ENCODE assay signal across 12 mouse cellular contexts in genomic region chr13:49093471-49093891, GRCm38 (mm10). TPM values are rescaled to one million over a fixed set of nuclear protein-coding genes. Genes with fewer than 3 reads are reported as not detected.
DNase-seq lines count a peak whose midpoint lies in the region; ATAC-seq lines count a peak whose summit lies in the region.
"Had no signal": no experiment of that assay in that cellular context is flagged by ENCODE, and none has a peak within 500 bp of the region (broad histone marks: within the 10 kb centered on the region; RNA-seq: fewer than 3 reads in every experiment).

No protein-coding gene starts in this region.

- intact Hi-C loops in heart, postnatal 36 days (cut with DNase I): no loop called here

- no peak for ATAC-seq in CD4-positive, CD25-positive, alpha-beta regulatory T cell, adult 4 months
- ATAC-seq: forebrain, embryonic 14.5 days; Patski had no signal

- peak; percentile 28 for DNase-seq in heart, postnatal 4 days
- no peak for DNase-seq in heart, postnatal 36 days
- peak; percentile 24 for DNase-seq in thymus, postnatal 4 days
- DNase-seq in thymus, postnatal 36 days: no peak
- DNase-seq in cerebellum, adult 9-11 months: peak; percentile 82
- no peak for DNase-seq in right cerebral cortex, adult 2 months (ENCODE audit: low spot score in 2 of 2)
- DNase-seq: adrenal gland, postnatal 10 days; kidney, postnatal 25 days; thymus, adult 18-20 months had no signal

RNA-seq across cellular contexts. Expression of gene Wnk2, which starts 54.3 kb away (rescaled TPM):
- 10 to 100 TPM; 22.3 to 25.0 TPM for total RNA-seq in heart, postnatal 4 days (2021)
- total RNA-seq in heart, postnatal 36 days (2021): 10 to 100 TPM; 75.0 to 77.2 TPM
- not detected for polyA plus RNA-seq in CD4-positive, CD25-positive, alpha-beta regulatory T cell, adult 4 months (2017; shearing (Covaris generic))

Comparison
In these comparisons a context has a peak if more than half of its experiments do, and no peak if none do; other contexts are left out.
1. DNase-seq: peak in heart, postnatal 4 days (single experiment), thymus, postnatal 4 days (single experiment) and cerebellum, adult 9-11 months (single experiment); none in heart, postnatal 36 days (0 of 2), thymus, postnatal 36 days (0 of 2) and right cerebral cortex, adult 2 months (0 of 2).